Mouse (Mus musculus): ENCODE measurements around the gene Bend4.

Bend4 gene

GRCm38 (mm10) chr5:67411475-67411874 is 16.6 kb downstream of the Bend4 start:
- no peak for DNase-seq

GRCm38 (mm10) chr5:67410426-67410825 is 17.7 kb downstream of the Bend4 start:
- DNase-seq, result peak; percentile 56

GRCm38 (mm10) chr5:67408391-67408790 is 19.7 kb downstream of the Bend4 start:
- DNase-seq, result no peak

GRCm38 (mm10) chr5:67404919-67405318 is 23.2 kb downstream of the Bend4 start:
- no peak for DNase-seq

- no peak for DNase-seq
Observed at GRCm38 (mm10) chr5:67404380-67404779, 23.7 kb downstream of the Bend4 start.

- DNase-seq, result no peak
Observed at GRCm38 (mm10) chr5:67401612-67402011, 26.5 kb downstream of the Bend4 start.

GRCm38 (mm10) chr5:67400608-67401480 is 27.3 kb downstream of the Bend4 start:
- DNase-seq, result no peak

GRCm38 (mm10) chr5:67399876-67400607 is 28.1 kb downstream of the Bend4 start:
- DNase-seq, result no peak

- DNase-seq, result no peak
Observed at GRCm38 (mm10) chr5:67397186-67397585, 30.9 kb downstream of the Bend4 start.

GRCm38 (mm10) chr5:67395211-67395851 is 32.8 kb downstream of the Bend4 start:
- DNase-seq, result no peak

- DNase-seq, result peak; percentile 42
Observed at GRCm38 (mm10) chr5:67393951-67394350, 34.2 kb downstream of the Bend4 start.

GRCm38 (mm10) chr5:67382556-67382955 is 45.6 kb downstream of the Bend4 start:
- DNase-seq, result no peak

GRCm38 (mm10) chr5:67381690-67382089 is 46.4 kb downstream of the Bend4 start:
- DNase-seq, result no peak

GRCm38 (mm10) chr5:67377044-67377621 is 51.0 kb downstream of the Bend4 start:
- DNase-seq, result no peak

- DNase-seq, result no peak
Observed at GRCm38 (mm10) chr5:67362931-67363330, 65.2 kb downstream of the Bend4 start.

- DNase-seq, result no peak
Observed at GRCm38 (mm10) chr5:67362316-67362715, 65.8 kb downstream of the Bend4 start.

GRCm38 (mm10) chr5:67348949-67349348 is 79.2 kb downstream of the Bend4 start:
- no peak for DNase-seq

- no peak for DNase-seq
Observed at GRCm38 (mm10) chr5:67347060-67347459, 81.0 kb downstream of the Bend4 start.

Measured in lung, postnatal 36 days (tissue).